Mouse (Mus musculus): ENCODE results near the gene Ptk7.

Ptk7 gene

DNA sequence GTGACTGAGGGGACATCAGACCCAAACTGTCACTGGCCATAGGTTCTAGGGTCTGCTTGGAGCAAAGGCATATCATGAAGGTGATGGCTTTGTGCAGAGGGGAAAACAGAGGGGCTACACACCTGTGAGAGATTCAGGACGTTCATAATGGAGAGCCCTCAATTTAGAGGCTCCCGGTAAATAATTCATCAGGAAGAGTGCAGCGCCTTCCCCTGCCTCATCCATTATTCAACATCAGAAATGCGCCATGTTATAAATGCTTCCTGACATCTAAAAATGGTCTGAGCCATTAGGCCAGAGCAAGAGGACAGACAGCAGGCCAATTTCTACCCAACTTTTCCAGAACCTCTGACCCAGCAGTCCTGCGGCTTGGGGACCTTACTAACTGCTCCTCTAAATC lies 24.2 kb downstream of the Ptk7 start:
- DNase-seq: no peak

DNA sequence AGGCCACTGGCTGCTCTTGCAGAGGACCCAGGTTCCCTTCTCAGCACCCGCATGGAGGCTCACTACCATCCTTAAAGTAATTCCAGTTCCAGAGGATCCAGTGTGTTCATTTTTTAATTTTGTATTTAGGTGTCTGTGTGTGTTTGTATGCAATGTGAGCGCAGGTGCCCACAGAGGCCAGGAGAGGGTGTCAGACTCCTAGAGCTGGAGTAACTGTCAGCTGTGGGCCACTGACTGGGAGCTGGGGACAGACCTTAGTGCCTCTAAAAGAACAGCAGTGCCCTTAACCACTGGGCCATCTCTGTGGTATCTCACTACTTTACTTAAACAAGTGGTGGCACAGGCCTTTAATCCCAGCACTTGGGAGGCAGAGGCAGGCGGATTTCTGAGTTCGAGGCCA lies 26.1 kb downstream of the Ptk7 start:
- no peak for DNase-seq

DNA sequence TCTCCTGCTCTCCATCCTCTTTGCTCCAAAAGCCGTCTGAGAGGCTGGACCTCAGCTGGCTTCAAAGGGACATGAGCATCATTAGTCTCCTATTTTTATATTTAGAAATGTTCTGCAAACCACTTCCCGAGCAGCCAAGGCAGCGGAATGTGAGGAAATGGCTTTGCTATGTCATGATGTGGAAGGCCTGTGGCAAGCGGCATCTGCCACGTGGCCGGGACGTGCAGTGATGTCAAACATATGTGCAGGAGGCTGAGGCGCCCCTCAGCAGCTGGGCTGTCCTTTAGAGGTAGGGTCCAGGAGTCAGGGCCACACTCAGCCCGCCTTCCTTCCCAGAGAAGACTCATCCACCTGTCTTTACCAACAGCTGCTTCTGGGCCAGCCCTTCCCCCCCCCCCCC lies 27.1 kb downstream of the Ptk7 start:
- no peak for DNase-seq

DNA sequence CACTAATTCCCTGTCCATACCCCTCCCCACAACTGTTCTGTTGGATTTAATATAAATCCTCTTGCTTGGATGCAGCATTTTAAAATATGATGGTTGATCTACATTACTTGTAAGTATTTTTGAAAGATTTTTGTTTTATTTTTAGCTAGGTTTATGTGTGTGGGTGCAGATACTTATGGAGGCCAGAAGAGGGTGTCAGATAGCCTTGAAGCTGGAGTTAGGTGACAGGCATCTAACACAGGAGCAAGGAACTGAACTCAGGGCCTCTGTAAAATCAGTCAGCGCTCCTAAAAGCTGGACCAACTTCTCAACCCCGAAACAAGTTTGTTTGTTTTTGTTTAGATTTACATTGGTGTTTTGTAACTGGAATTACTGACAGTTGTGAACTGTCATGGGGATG lies 28.7 kb downstream of the Ptk7 start:
- no peak for DNase-seq

DNA sequence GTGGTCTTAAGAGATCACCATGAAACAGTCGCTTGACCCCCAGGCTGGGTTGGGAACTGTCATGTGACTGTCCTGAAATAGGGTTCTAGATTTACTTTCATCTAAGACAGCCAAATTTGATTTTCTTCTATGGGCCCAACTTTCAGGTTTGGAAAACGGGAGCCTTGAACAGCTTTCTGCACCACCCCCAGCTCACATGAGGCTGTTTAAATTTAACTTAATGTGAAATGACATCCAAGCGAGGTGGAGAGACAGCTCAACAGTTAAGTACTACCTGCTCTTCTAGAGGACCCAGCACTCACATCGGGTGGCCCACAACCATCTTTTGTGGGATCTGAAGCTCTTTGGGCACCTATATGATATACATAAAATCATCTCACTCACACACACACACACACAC lies 30.3 kb downstream of the Ptk7 start:
- no peak for DNase-seq

DNA sequence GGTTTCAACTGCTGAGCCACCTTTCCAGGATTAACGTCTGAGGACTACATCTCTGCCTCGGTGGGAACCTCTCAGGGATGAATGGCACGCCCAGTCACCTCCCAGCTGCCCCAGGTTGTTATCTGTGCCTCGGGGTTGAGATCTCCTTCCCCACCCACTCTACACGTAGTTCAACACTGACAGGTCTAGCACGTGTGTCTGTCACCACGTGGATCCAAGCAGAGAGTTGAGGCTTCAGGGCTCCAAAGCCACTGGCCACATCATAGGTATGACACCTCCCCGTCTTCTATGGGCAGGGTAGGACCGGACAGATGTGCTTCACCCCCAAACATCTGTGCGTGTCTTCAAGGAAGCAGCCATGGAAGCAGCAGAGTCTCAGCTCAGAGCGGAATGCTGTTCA lies 31.3 kb downstream of the Ptk7 start:
- DNase-seq: no peak

DNA sequence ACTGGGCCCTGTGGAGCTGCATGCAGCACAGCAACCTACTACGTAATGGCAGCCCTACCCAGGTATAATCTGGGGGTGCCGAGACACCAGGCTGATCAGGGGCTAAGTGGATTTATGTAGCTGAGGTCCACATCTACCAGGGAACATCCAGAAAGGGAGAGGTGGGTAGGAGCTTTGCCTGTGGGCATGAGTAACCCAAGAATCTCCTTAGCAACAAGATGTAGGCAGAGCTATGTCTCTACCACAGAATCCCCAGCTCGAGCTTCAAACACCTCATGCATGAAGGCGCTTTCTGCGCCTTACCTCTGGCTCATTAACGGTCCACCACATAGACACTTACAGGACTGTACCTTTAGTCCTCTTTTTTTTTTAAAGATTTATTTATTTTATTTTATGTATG lies 34.0 kb downstream of the Ptk7 start:
- DNase-seq: no peak

DNA sequence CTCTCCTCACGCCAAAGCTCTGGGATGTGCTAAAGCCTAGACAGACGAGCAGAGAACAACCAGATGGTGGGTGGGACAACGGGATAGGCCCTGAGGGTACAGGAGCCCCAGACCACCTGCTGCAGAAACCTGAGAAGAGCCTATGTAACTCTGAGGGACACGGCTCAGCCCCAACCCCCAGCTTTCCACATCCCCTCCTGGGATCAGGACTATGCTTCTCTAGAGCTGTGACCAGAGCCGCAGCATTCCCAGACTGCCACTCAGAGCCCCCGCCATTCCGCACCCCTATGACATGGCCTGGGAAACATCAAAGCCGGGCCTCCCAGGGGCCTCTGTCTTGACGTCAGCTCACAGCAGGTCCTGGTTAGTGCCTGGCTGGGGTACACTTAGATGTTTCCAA lies 34.7 kb downstream of the Ptk7 start:
- no peak for DNase-seq

DNA sequence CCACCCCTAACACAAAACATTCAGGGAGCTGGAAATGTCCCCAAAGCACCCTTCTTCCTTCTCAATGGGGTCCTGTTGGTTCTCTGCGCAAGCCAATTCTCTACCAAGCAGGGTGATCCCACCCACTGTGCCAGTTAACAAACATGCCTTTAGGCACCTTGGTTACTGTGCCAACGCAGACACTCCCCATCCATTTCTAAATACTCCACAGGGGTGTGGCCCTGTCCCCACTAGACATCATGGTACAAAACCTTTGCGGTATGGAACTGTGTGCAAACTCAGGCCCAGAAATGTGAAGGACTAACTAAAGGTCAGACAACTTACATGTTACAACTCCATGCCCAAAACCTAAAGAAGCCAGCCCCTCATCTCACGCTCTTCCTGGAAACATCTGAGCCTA lies 36.2 kb downstream of the Ptk7 start:
- DNase-seq: no peak

DNA sequence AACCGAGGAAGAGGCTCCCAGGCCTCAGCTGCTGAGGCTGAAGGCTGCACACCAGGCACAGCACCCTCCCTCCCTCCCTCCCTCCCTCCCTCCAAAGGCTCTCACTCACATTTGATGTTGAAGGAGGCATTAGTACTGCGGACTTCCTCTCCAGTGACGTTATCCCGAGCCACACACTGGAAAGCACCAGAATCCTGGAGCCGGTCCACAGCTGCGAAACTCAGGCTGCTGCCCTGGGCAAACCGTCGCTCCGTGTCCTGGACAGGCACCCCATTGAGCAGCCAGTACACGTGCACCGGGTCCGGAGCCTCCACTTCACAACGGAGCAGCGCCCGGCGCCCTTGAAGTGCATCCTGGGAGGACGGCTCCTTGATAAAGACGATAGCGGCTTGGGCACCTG lies 37.9 kb downstream of the Ptk7 start:
- DNase-seq: no peak

DNA sequence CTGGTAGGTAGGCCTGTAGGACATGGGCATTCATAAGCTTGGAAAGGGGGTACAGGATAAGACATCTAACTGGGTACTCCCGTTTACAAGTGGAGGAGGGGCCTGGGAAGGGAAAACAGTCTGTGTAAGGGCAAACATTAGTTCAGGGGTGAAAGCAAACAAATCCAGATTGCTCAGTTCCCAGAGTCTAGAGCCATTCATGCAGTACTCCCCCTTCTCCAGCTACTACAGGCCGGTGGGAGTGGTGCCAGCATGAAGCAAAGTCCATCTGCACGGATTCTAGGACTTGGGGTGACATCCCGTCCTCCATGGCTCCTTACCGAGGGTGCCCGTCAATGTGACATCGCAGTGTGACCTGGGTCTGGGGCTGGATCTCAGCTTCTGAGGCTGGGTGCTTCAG lies 38.9 kb downstream of the Ptk7 start:
- no peak for DNase-seq

DNA sequence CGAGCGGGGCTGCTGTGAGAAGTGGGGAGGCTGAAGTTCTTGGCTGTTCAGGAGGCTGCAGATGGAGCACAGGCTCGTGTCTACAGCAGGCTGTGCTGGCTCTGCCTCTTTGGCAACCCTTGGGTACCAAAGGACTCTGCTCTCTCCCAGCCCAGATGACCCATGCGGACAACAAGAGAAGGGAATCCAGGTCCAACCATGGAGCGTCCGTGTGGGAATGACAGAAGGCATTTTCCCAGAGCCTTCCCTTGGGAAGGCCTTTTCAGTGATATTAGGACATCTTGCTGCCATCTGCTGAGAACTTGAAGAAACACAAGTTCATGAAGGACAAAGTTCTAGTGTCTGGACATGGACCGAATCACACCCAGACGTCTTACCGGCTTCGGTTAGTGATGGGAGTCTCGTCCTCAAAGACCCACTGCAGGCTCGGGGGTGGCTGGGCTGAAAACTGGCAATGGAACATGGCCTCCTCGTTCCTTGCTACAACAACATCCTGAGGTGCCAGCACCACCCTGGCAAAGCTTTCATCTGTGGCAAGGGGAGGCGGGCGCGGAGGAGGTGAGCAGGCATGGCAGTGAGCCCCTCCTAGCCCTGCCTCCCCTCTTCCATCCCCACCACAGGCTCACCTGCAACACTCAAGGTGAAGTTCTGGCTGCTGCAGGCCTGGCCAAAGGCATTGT lies 39.5 kb downstream of the Ptk7 start:
- DNase-seq: no peak

DNA sequence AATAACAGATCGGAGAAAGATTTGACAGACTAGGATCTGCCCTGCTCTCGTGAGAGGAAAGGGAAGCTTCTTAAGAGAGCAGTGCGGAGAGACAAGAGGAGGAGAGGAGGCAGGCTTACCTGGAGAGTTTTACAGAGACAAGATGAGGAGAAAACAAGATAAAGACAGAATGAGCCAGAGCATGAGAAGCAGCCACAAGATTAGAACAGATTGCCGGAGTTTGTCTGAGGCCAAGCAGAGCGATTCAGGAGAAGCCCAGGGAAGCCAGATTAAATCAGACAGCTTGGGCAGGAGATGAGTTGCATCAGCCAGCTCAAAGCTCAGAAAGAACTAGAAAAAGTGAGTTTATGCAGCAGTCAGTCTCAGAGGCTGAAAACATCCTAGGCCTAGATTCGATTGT lies 40.4 kb downstream of the Ptk7 start:
- DNase-seq: no peak

DNA sequence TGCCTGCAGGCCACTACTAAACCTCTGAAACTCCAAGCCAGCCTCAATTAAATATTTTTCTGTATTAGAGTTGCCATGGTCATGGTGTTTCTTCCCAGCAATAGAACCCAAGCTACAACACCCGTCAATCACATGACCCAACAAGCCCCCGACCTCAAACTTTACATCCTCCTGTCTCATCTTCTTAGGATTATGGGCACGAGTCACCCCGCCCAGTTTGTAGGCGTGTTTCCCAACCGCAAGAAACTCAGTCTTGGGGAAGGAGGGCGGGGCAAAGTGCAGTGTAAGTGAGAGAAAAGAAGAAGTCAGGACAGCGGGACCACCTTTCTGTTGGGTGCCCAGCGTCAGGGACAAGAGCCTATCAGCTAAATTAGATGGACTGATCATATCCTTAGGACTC lies 41.1 kb downstream of the Ptk7 start:
- DNase-seq: no peak

DNA sequence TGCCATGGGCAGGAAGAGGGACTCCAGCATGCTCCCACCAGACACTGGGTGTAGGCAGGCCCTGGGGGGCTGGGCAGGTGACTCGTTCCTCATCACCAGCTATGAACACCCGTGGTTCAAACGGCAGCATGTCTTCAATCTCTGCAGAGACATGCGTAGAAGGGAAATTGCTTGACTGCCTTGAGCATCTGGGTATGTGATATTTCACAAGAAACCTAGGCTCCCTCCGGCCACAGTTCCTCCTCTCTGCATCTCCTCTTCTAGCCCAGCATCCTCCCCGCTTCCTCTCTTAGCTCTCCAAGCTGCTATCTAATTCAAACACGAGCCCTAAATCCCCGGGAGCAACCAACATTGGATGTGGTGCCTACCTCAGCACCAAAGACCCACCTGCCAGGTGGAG lies 43.0 kb downstream of the Ptk7 start:
- DNase-seq: no peak

DNA sequence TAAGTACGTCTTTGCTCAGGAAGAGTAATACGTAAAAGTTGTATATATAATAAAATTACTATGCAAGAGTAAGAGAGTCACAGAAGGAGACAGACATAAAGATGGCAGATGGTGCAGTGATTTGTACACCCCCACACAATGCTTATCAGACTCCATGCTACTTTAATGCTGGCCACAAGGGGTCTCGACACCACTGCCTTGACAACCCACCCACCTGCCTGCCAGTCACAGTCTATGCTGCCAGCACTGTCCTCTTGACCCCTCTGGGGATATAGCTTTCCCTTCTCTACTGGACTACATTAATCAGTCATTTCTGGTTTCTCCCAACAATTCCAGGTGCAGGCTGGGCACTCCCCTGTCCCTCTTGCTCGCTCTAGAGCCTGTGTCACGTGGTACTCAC lies 50.7 kb downstream of the Ptk7 start:
- no peak for DNase-seq

DNA sequence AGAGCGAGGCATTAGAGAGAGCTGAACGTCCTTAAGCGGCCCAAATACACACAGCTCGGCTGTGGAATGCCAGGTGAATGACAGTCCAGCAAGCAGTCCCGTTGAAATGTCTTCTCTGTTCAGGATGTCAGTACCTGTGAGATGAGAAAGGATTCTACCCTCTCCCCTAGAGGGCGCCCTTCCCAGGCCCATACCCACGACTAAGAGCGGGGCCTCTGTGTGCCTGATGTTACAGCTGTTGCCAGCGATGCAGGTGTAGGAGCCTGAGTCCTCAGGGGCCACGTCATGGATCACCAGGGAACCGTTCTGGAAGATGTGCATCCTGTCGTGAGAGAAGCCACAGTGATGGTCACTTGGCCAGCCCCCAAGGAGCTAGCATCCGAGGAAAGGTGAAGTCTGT lies 53.2 kb downstream of the Ptk7 start:
- DNase-seq: no peak

DNA sequence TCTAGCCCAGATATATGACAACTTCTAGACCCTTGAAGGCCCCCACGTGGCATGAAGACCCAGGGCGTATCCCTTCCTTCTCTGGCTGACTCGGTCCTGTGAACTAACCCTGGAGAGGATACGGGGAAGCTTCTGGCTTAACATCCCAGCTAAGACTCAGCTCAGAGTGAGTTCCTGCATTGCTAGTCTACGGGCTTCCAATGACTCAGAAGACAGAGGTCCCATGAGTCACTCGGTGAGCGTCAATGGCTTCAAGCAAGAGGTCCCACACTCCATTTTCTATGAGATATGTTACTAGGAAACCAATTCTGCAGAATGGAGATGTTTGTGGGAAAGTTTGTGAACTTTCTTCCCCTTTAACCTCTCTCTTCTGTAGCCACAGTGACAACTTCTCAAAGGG lies 54.8 kb downstream of the Ptk7 start:
- no peak for DNase-seq

DNA sequence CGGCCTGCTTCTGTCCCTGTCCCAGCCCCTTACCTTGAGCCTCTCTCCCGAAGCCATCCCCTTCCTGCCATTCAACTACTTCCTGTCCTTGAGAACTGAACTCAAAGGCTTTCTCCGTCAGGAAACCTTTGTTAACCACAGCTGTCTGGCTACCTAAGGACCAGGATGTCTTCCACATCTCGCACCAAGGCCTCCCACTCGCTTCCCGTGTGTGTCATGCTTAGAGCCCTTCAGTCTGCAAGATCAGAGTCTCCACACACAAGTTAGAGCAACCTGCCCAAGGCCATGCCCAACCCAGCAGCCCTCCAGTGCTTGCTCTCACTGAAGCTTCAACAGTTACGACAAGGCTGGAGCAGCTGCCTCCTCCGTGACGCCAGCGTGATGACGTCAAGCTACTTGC lies 58.3 kb downstream of the Ptk7 start:
- no peak for DNase-seq

DNA sequence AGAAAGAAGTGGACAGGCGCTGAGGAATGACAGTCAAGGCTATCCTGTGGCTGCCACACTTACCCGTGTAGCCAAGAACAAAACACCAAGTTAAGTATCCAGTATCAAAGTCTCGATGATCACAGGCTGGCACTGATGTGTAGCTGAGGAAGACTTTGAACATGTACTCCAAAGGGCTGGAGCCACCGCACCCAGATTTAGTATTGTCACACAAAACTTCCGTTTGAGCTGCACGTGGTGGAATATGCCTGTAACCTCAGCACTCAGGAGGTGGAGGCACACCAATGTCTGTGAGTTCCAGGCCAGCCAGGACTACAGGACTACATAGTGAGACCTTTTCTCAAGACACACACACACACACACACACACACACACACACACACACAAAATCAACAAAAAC lies 70.2 kb downstream of the Ptk7 start:
- peak; percentile 74 for DNase-seq

DNA sequence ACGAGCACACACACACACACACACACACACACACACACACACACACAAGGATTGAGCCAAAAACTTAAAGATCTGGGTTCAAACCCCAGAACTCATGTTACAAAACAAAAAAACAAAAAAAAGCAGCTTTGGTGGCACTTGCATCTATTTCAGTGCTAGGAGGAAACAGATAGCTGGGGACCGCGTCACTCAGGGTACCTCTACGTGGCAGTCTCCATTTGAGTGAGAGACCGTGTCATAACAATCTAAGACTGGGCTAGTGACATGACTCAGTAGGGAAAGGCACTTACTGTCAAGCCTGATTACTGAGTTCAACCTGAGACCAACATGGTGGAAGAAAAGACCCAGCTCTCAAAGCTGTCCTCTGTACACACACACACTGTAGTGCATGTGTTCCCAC lies 71.2 kb downstream of the Ptk7 start:
- no peak for DNase-seq

DNA sequence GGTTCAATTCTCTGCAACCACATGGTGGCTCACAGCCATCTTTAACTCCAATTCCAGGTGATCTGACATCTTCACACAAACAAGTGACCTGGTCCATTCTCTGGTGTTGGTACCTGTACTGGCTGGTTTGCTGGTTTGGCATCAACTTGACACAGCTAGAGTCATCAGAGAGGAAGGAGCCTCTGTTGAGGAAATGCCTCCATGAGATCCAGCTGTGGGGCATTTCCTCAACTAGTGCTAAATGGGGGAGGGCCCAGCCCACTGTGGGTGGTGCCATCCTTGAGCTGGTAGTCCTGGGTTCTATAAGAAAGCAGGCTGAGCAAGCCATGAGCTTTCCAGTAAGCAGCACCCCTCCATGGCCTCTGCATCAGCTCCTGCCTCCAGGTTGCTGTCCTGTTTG lies 72.0 kb downstream of the Ptk7 start:
- DNase-seq: peak; percentile 94

DNA sequence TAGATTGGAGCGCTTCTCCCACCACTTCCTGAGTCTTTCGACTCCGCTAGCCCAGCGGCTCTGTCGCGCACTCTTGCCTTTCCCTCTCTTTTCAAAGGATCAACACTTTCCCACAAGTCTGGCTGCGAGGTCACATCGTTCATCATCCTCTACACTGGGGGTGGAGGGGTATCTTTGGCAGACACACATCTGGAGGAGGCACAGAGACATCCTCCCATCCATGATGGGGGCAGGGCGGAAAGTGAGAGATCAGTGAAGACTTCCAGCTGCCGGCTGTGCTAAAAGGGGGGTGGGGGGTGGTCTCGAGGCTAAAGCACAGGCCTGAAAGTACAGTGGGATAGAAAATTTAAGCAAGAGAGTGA lies 72.7 kb downstream of the Ptk7 start:
- no peak for DNase-seq

DNA sequence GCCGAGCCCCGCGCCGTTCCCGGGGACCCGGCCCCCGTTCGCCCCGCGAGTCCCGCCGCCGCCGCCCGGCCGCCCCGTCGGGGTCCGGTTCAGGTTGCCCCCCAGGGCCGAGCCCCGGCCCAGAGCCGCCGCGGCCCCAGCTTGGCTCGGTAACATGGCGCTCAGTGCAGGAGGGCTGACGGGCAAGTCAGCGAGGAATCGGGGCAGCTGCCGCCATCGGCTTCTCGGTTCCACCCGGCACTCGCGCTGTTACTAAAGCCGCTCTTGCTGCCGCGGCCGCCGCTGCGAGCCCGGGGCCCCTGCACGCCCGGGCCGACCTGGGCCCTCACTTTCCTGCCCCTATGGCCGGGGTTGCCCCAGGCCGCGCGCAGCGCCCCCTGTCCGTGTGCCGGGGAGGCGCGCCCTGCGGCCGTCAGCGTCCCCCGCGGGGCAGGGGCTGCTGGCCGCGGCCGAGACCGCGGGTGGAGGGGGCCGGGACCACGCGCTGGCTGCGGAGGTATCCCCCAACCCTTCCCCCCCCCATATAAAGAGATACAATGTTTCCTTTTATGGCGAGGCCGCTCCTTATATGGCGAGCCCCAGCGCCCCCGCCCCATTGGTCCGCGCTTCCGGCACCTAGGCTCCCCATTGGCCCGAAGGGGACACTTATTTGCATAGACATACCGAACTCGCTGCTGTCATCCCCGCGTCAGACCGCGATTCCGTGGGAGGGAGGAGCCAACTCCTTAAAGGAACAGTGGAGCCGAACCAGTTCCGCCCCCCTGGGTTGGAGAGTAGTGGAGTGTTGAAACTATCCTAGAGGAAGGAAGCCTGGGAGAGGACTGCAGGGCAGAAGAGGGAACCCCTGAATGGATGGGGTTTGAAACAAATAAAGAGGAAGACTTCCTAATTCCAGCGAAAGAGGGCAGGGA lies 73.4 kb downstream of the Ptk7 start, which contains the start of gene Srf:
TSS of gene Srf (minus strand) at position 503 of the 911 bp plus-strand sequence.
- DNase-seq: peak; percentile 100

Data from heart, adult 11 months (tissue).